Mouse (Mus musculus) liver, embryonic 16.5 days (tissue): ENCODE measurements at regions not wholly inside any gene's neighbourhood (a gene's known extent, or its start where the extent isn't known, plus 50 kb on each side); places are given as distances from the start of the nearest gene placed in this dataset.

Experiments used
- ATAC-seq: fragments of 200-750 bp; cut with Nextera tagmentation; 2 replicates; pipeline ENCODE4 v1.8.0; 2017; ENCODE audit warnings: low read depth, mild to moderate bottlenecking, moderate number of reproducible peaks, moderate library complexity
- H3K27ac ChIP-seq: fragments of 300-500 bp; sonication (generic); 2 replicates; pipeline ENCODE4 v1.5.1; 2014; ENCODE audit warnings: mild to moderate bottlenecking, low read length
- H3K27me3 ChIP-seq: fragments of 300-500 bp; sonication (generic); 2 replicates; pipeline ENCODE4 v1.6.1; 2014; ENCODE audit warnings: low read depth, low read length, mixed read lengths; ENCODE audit not compliant: control insufficient read depth, insufficient read depth
- H3K36me3 ChIP-seq: fragments of 300-500 bp; sonication (generic); 2 replicates; pipeline ENCODE4 v1.6.1; 2014; ENCODE audit warnings: mild to moderate bottlenecking; ENCODE audit not compliant: control insufficient read depth, insufficient read depth
- H3K4me1 ChIP-seq: fragments of 300-500 bp; sonication (generic); 2 replicates; pipeline ENCODE4 v1.6.1; 2014; ENCODE audit warnings: low read depth, low read length, mixed read lengths; ENCODE audit not compliant: control insufficient read depth
- H3K4me2 ChIP-seq: fragments of 300-500 bp; sonication (generic); 2 replicates; pipeline ENCODE4 v1.6.1; 2014; ENCODE audit warnings: low read depth, low read length, mixed read lengths
- H3K4me3 ChIP-seq: fragments of 300-500 bp; sonication (generic); 2 replicates; pipeline ENCODE4 v1.5.1; 2014; ENCODE audit warnings: low read depth, mild to moderate bottlenecking, low read length
- H3K9ac ChIP-seq: fragments of 300-500 bp; sonication (generic); 2 replicates; pipeline ENCODE4 v1.6.1; 2014; ENCODE audit warnings: low read depth, low read length
- H3K9me3 ChIP-seq: fragments of 300-500 bp; sonication (generic); replicated peaks from 2 replicates; pipeline ENCODE4 v1.6.1; 2016; ENCODE audit warnings: low read length; ENCODE audit not compliant: control insufficient read depth
- WGBS: fragments of 180-500 bp; shearing (Covaris S2); extraction: QIAGEN DNeasy Blood & Tissue Kit; methylation state at CpG from one replicate; pipeline ENCODE4 v1.1.7; 2014; ENCODE audit not compliant: insufficient replicate concordance; 5-methylcytosine and 5-hydroxymethylcytosine counted together

DNA sequence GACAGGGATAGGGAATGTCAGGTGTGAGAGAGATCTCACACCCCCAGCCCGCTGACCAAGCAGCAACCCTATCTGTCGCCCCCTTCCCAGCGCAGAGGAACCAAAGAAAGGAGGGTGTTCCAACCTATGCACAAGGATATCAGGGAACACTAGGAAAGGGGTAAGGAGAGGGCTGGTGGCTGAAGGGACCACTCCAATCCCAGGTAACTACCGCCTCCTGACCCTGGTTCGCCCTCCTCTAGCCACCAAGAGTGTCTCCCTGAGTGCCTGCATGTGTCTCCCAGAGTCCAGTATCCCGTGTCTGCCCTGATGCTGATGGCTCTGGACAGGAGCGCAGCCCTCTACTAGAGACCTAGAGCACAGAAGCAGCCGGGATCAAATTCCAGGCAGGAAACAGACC is 167.1 kb upstream of the Azi2 start:
- H3K4me1 ChIP-seq, result no peaks in the 10 kb centered on the region
- H3K4me3 ChIP-seq, result no peak overlapping the region
- H3K27me3 ChIP-seq, result peaks cover 29% of the 10 kb centered on the region
- no peaks in the 10 kb centered on the region for H3K36me3 ChIP-seq
- no peak overlapping the region for H3K27ac ChIP-seq
- H3K4me2 ChIP-seq, result no peak overlapping the region
- H3K9me3 ChIP-seq, result no peaks in the 10 kb centered on the region
- H3K9ac ChIP-seq, result no peak overlapping the region
- 23% methylated on average over 8 of the region's 8 CpGs for WGBS
- ATAC-seq, result no peak

DNA sequence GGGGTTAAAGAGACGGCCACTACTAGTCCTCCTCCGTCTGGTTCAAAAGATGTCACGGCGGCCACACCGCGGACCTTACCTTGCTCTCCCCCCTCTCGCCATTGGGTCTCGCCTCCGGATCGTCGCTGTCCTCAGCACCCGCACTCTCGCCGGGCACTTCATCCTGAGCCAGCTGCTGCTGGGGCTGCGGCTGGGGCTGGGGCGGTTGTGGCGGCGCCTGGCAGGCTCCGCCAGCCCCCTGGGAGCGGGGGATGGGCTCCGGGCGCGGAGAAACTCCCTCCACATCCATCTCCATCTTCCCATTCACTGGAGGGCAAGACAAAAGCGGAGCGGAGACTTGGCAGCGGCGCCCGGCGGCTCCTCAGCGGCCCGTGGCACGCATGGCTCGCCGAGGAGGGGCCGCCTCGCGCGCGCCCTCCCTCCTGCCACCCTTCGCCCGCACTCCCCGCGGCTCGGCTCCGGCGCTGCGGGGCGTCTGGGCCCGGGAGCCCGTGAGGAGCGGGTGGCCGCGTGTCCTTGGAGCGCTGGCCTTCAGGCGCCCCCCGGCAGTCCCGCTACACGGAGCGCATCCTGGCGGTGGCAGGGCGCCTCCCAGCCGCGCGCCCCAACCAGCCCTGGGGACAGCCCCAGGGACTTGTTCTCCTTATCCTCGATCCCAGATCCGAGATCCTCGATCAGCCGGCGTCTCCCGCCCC is 167.8 kb upstream of the Azi2 start:
- WGBS, result under 1% methylated on average over 68 of the region's 70 CpGs
- ATAC-seq, result no peak
- H3K9ac ChIP-seq, result no peak overlapping the region

DNA sequence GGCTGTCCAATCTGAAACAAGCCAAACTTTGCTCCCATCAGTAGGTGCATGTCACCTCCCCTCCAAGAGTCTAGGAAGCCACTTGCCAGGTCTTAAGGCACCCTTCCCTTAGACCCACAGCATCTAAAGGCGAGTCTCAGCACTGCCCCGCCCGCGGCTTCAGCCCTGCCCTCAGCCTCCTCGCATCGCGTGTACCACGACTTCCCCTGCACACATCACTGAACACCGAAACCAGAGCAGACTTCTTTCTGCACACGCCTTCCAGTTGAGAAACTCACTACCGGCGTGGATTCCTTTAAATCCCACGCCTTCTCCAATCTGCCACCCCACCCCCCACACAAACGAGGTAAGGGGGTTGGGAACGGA is 168.3 kb upstream of the Azi2 start:
- ATAC-seq, result no peak
- Histone ChIP-seq H3K9ac (no peak overlapping the region), H3K27ac (no peak overlapping the region), H3K27me3 (peaks cover 29% of the 10 kb centered on the region), H3K4me1 (no peaks in the 10 kb centered on the region), H3K4me2 (peak overlapping the region; percentile 42), H3K36me3 (no peaks in the 10 kb centered on the region), H3K9me3 (no peaks in the 10 kb centered on the region), H3K4me3 (0 out of 2 replicates have a peak overlapping the region, but pooled peaks have one; percentile 24)
- 1% methylated on average over 15 of the region's 15 CpGs for WGBS

More for the DNA sequence above, 167.8 kb upstream of the Azi2 start:
- Histone ChIP-seq H3K27me3 (peaks cover 29% of the 10 kb centered on the region), H3K4me1 (no peaks in the 10 kb centered on the region), H3K4me2 (peak overlapping the region; percentile 42), H3K4me3 (peak overlapping the region; percentile 24; the same call in 1 of the 2 replicates), H3K36me3 (no peaks in the 10 kb centered on the region), H3K27ac (no peak overlapping the region), H3K9me3 (no peaks in the 10 kb centered on the region)

DNA sequence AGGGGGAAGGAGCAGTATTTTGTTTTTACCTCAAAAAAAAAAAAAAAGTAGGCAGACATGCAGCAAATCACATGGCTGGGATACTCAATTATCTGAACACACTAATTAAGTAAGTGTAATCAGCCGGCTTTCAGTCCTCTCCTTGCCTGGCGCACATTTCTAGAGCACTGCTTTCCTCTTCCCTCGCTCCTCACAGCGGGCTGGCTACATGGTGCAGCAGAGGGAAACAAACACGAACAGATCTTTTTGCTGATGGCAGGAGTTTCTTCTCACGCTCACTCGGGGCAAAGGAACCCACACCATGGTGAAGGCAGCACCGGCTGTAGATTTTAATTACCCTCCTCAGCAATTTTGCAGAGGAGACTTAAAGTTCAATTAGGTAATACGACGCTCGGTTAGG is 169.7 kb upstream of the Azi2 start:
- Histone ChIP-seq H3K27ac (no peak overlapping the region), H3K27me3 (peaks cover 29% of the 10 kb centered on the region), H3K4me3 (no peak overlapping the region), H3K36me3 (no peaks in the 10 kb centered on the region), H3K9me3 (no peaks in the 10 kb centered on the region), H3K4me1 (no peaks in the 10 kb centered on the region), H3K9ac (no peak overlapping the region), H3K4me2 (no peak overlapping the region)
- ATAC-seq, result no peak
- WGBS, result 63% methylated on average over 11 of the region's 11 CpGs

DNA sequence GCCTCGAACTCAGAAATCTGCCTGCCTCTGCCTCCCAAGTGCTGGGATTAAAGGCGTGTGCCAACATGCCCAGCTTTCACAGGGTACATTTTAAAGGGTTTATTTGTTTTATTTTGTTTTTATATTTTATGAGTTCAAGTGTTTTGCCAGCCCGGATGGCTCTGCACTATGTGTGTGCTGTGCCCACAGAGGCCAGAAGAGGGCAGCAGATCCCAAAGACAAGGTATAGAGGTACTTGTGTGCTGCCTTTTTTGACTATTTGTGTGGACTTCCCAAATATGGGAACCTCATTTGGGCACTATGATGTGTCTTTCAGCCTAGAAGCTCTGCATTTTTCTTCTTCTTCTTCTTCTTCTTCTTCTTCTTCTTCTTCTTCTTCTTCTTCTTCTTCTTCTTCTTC is 176.4 kb upstream of the Azi2 start:
- Histone ChIP-seq H3K27ac (no peak overlapping the region), H3K9me3 (no peaks in the 10 kb centered on the region), H3K36me3 (no peaks in the 10 kb centered on the region), H3K4me1 (no peaks in the 10 kb centered on the region), H3K9ac (no peak overlapping the region), H3K4me3 (no peak overlapping the region), H3K27me3 (no peaks in the 10 kb centered on the region), H3K4me2 (no peak overlapping the region)
- 46% methylated on average over 3 of the region's 3 CpGs for WGBS
- ATAC-seq, result no peak

DNA sequence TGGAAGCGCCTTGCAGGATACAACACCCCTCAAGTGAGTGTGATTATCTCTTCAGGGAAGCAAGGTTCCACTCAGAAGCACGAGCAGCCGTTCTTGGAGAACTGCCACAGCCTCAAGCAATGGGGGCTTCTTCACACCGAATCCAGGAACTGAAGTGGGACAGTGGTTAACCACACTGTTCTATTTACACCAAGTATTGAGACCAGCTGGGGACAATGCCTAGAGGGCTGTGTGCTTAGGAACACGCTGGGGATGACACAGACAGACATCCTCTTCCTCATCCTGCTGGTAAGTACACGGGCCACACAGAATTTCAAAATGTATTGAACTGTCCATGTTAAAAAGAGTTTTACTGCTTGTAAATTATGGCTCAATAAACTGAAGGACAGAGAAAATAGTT is 177.0 kb upstream of the Azi2 start:
- Histone ChIP-seq H3K27ac (no peak overlapping the region), H3K27me3 (no peaks in the 10 kb centered on the region), H3K36me3 (no peaks in the 10 kb centered on the region), H3K4me1 (no peaks in the 10 kb centered on the region), H3K9me3 (no peaks in the 10 kb centered on the region), H3K4me2 (no peak overlapping the region), H3K4me3 (no peak overlapping the region), H3K9ac (no peak overlapping the region)
- ATAC-seq, result no peak
- 23% methylated on average over 6 of the region's 6 CpGs for whole genome bisulfite sequencing

DNA sequence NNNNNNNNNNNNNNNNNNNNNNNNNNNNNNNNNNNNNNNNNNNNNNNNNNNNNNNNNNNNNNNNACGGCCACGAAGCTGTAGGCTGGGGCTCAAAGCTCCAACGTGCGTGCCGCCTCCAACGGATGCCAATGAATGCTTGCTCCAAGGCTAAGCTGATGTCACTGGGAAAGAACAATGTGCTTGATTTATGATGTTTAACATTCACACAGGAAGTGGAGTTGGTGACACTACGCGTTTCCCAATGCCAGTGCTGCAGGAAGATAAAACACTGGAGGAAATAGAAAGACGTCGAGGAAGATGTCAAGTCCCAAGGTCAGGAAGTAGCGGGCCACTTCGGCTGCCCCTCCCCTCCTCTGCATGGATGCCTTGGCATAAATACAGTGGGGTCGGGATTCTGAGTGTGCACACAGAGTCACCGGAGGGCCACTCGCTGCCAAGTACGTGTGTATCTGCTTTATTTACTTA is 180.7 kb upstream of the Azi2 start:
- no peak overlapping the region for H3K4me3 ChIP-seq
- no peaks in the 10 kb centered on the region for H3K27me3 ChIP-seq
- H3K9me3 ChIP-seq, result no peaks in the 10 kb centered on the region
- no peak overlapping the region for H3K27ac ChIP-seq
- no peak overlapping the region for H3K9ac ChIP-seq
- no peak overlapping the region for H3K4me2 ChIP-seq
- no peaks in the 10 kb centered on the region for H3K36me3 ChIP-seq
- 14% methylated on average over 16 of the region's 16 CpGs for WGBS
- ATAC-seq, result peak; percentile 56; the same call in 1 of the 2 replicates
- H3K4me1 ChIP-seq, result no peaks in the 10 kb centered on the region

DNA sequence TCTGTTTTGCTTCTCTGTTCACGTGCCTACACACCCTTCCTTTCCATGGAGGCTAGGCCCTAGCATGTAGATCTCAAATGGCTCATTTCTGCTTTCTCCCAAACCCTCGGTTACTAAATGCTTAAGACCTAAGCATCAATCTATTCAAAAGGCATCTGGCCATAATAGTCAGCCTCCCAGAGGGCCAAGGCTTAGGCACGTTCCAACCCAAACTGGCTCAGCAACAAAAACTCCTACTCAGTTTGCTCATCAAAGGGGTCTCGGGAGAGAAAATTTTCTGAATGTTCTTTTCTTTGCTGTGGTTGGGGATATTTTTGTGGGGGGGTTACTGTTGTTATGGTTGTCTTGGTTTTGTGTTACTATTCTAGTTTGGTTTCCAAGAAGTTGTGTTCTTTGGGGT is 196.8 kb upstream of the Azi2 start:
- no peak overlapping the region for H3K9ac ChIP-seq
- no peak overlapping the region for H3K4me3 ChIP-seq
- H3K4me1 ChIP-seq, result no peaks in the 10 kb centered on the region
- no peak overlapping the region for H3K4me2 ChIP-seq
- no peak overlapping the region for H3K27ac ChIP-seq
- H3K9me3 ChIP-seq, result no peaks in the 10 kb centered on the region
- ATAC-seq, result no peak
- H3K27me3 ChIP-seq, result no peaks in the 10 kb centered on the region
- WGBS, result 53% methylated on average over 4 of the region's 4 CpGs
- H3K36me3 ChIP-seq, result no peaks in the 10 kb centered on the region

DNA sequence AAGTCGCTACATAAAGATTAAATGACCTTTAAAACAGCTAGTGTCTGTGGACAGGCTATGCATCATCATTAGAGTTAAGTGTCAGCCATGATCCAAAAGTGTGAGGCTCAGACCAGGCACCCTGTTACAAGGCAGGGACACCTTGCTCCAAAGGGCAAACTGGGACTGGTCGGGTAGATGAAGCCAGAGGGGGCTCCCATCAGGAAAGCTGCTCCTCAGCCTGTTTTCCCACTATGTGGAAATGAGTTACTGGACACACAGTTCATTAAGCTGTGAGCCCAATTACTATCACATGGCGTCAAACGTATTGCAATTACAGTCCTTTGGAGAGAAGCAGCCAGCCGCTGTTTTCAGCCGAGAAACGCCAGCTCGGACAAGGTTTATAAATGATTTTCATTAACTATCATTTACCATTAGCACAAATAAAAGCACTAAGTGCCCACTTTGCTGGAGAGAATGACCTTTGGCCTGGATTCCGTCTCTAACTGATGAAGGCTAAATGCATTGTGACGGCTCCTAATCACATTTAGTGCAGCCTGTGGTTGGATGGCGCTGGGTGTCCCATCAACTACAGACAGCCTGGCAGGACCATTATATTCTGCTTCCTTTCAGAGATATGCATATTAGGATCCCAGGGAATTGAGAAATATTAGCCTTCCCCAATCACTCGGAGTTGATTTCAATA is 203.5 kb upstream of the Azi2 start:
- H3K27ac ChIP-seq, result no peak overlapping the region

More for the DNA sequence above, 203.5 kb upstream of the Azi2 start:
- Histone ChIP-seq H3K9me3 (no peaks in the 10 kb centered on the region), H3K4me1 (no peaks in the 10 kb centered on the region), H3K4me3 (no peak overlapping the region), H3K36me3 (no peaks in the 10 kb centered on the region), H3K4me2 (no peak overlapping the region), H3K27me3 (no peaks in the 10 kb centered on the region), H3K9ac (no peak overlapping the region)
- WGBS, result 70% methylated on average over 12 of the region's 12 CpGs
- no peak for ATAC-seq
